Mouse (Mus musculus): ENCODE measurements around the gene Galnt18. TPM values are rescaled to one million over a fixed set of nuclear protein-coding genes. Genes with fewer than 3 reads are reported as not detected.

Galnt18 gene
- polyA plus RNA-seq, 1 experiment from 2014 or later, result 7.8 TPM

DNA sequence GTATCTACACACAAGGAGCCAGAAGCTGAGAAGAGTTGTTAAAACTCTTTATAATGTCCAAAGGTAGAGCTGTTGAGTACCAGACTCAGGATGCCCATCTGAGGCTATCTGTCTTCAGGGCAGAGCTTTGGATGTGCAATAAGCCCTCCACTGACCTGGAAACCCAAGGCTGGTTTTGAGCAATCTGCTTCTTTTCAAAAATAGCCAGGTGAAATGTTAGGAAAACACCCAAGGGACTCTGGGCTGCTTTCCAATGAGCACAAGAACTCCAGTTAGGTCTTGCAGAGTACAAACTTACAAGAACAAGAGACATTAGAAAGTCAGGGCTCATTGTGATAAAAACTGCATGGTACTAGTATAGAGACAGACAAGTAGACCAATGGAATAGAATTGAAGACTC lies 135.4 kb downstream of the Galnt18 start:
- Histone ChIP-seq H3K9me3 (ENCODE audit: control insufficient read depth) (no peaks in the 10 kb centered on the region), H3K36me3 (ENCODE audit: control insufficient read depth, insufficient read depth) (no peaks in the 10 kb centered on the region), H3K27ac (ENCODE audit: low read depth, low read length) (no peak overlapping the region), H3K27me3 (replicated peaks; ENCODE audit: control insufficient read depth, insufficient read depth, low read length) (no peaks in the 10 kb centered on the region), H3K4me1 (replicated peaks; ENCODE audit: control insufficient read depth, insufficient read depth, low read length) (no peaks in the 10 kb centered on the region), H3K9ac (ENCODE audit: low read depth, low read length) (no peak overlapping the region), H3K4me3 (ENCODE audit: low read depth, low read length) (no peak overlapping the region), H3K4me2 (replicated peaks; ENCODE audit: low read depth) (no peak overlapping the region)
- no peak for TF ChIP-seq CTCF (IDR thresholded peaks at IDR 0.05; ENCODE audit: low read depth)
- ATAC-seq, result no peak

DNA sequence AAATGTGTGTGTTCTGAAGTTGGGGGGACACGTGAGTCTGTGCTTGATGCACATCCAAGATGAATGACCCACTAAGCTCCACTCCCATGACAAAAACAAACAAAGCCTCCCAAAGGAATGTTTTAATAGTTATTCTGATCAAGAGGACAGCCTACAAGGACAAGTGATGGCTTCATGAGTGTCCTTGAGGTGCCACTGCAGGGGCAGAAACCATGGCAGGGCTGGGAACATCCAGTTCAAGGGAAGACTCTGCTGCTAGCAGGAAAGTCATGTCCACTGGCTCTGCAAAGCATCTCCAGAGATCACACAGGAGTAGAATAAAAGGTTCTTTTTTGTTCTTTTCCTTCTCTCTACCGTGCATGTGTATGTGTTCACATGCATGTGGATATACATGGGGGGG lies 140.9 kb downstream of the Galnt18 start:
- no peak for ATAC-seq
- Histone ChIP-seq H3K4me3 (ENCODE audit: low read depth, low read length) (no peak overlapping the region), H3K27me3 (replicated peaks; ENCODE audit: control insufficient read depth, insufficient read depth, low read length) (no peaks in the 10 kb centered on the region), H3K36me3 (ENCODE audit: control insufficient read depth, insufficient read depth) (no peaks in the 10 kb centered on the region; the same call in 1 of the 2 replicates), H3K9ac (ENCODE audit: low read depth, low read length) (no peak overlapping the region), H3K27ac (ENCODE audit: low read depth, low read length) (no peak overlapping the region), H3K4me2 (replicated peaks; ENCODE audit: low read depth) (no peak overlapping the region), H3K4me1 (replicated peaks; ENCODE audit: control insufficient read depth, insufficient read depth, low read length) (no peaks in the 10 kb centered on the region), H3K9me3 (ENCODE audit: control insufficient read depth) (no peaks in the 10 kb centered on the region)
- WGBS, result 63% methylated on average over 2 of the region's 2 CpGs
- TF ChIP-seq CTCF (IDR thresholded peaks at IDR 0.05; ENCODE audit: low read depth), result no peak

DNA sequence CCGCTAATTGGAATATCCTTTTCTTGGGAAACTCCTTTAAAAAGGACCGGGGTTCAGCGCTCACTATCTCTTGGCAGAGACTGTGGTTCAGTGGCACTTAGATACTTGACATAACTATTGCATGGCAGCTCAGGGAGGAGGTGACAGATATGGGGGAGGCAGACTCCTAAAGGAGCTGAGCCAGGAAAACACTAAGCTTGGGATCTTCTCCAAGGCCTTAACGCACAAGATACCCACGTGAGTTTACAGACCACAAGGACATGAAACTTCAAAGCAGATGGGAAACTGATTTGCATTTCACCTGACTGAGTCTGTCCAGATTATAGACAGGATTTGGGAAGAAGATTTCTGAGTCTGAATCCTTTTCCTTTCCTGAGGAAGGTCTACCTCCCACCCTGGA lies 141.3 kb downstream of the Galnt18 start:
- TF ChIP-seq CTCF (IDR thresholded peaks at IDR 0.05; ENCODE audit: low read depth), result no peak
- H3K4me3 ChIP-seq (ENCODE audit: low read depth, low read length), result no peak overlapping the region
- no peak for ATAC-seq
- no peak overlapping the region for H3K4me2 ChIP-seq (replicated peaks; ENCODE audit: low read depth)
- H3K27ac ChIP-seq (ENCODE audit: low read depth, low read length), result no peak overlapping the region
- 76% methylated on average over 5 of the region's 5 CpGs for WGBS
- no peak overlapping the region for H3K9ac ChIP-seq (ENCODE audit: low read depth, low read length)
- no peaks in the 10 kb centered on the region; the same call in 1 of the 2 replicates for H3K36me3 ChIP-seq (ENCODE audit: control insufficient read depth, insufficient read depth)
- no peaks in the 10 kb centered on the region for H3K9me3 ChIP-seq (ENCODE audit: control insufficient read depth)
- H3K27me3 ChIP-seq (replicated peaks; ENCODE audit: control insufficient read depth, insufficient read depth, low read length), result no peaks in the 10 kb centered on the region
- H3K4me1 ChIP-seq (replicated peaks; ENCODE audit: control insufficient read depth, insufficient read depth, low read length), result no peaks in the 10 kb centered on the region

DNA sequence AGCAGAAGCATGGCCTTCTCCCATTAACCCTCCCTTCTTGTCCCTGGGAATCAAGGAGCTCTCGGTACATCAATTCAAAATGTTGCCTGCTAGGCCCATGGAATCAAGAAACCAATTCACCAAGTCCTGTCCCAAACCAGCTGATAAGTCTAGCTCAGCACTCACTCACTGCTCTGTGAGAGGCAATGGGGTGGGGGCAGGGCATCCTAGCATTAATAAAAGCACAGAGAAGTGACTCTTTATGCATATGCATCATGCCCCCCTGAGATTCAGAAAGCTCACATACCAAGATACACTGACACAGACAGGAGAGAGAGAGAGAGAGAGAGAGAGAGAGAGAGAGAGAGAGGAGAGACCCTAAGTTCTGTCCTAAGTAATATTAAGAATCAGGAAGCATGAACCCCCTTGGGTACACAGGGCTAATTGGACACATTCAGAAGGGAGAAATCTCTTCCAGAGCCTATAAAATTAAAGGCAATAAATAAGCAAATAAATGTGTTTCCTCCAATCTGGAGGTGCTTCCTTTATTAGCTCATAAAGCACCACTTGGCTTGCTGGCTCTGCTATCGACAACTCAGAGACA lies 141.8 kb downstream of the Galnt18 start:
- WGBS, result 77% methylated on average over 2 of the region's 2 CpGs
- no peaks in the 10 kb centered on the region for H3K27me3 ChIP-seq (replicated peaks; ENCODE audit: control insufficient read depth, insufficient read depth, low read length)
- no peak overlapping the region for H3K4me3 ChIP-seq (ENCODE audit: low read depth, low read length)
- no peak overlapping the region for H3K27ac ChIP-seq (ENCODE audit: low read depth, low read length)
- no peaks in the 10 kb centered on the region for H3K9me3 ChIP-seq (ENCODE audit: control insufficient read depth)
- H3K9ac ChIP-seq (ENCODE audit: low read depth, low read length), result no peak overlapping the region
- ATAC-seq, result no peak
- no peak for TF ChIP-seq CTCF (IDR thresholded peaks at IDR 0.05; ENCODE audit: low read depth)
- H3K36me3 ChIP-seq (ENCODE audit: control insufficient read depth, insufficient read depth), result no peaks in the 10 kb centered on the region; the same call in 1 of the 2 replicates
- H3K4me1 ChIP-seq (replicated peaks; ENCODE audit: control insufficient read depth, insufficient read depth, low read length), result no peaks in the 10 kb centered on the region
- H3K4me2 ChIP-seq (replicated peaks; ENCODE audit: low read depth), result no peak overlapping the region

DNA sequence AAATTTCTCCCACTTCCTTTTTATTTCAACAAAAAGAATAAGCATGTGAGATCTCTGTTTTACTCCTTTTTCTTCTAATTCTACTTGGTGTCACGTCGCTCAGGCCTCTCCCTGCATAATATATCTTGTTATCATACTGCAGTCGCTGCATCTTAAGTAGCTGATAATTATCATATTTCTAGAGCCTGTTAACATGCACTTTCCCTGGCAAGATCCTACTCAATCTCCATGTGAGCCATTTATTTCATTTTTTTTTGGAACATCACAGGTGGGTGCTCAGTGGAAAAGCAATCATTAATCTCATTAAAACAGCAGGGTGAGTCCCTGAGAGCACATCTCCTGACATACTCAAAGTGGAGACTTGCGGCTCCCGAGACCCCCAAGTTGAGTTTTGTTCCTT lies 143.3 kb downstream of the Galnt18 start:
- H3K36me3 ChIP-seq (ENCODE audit: control insufficient read depth, insufficient read depth), result no peaks in the 10 kb centered on the region; the same call in 1 of the 2 replicates
- WGBS, result 92% methylated on average over 5 of the region's 5 CpGs
- no peak overlapping the region for H3K4me3 ChIP-seq (ENCODE audit: low read depth, low read length)
- H3K4me1 ChIP-seq (replicated peaks; ENCODE audit: control insufficient read depth, insufficient read depth, low read length), result no peaks in the 10 kb centered on the region
- H3K27ac ChIP-seq (ENCODE audit: low read depth, low read length), result no peak overlapping the region
- no peak overlapping the region for H3K4me2 ChIP-seq (replicated peaks; ENCODE audit: low read depth)
- no peaks in the 10 kb centered on the region for H3K9me3 ChIP-seq (ENCODE audit: control insufficient read depth)
- H3K9ac ChIP-seq (ENCODE audit: low read depth, low read length), result no peak overlapping the region
- ATAC-seq, result no peak
- H3K27me3 ChIP-seq (replicated peaks; ENCODE audit: control insufficient read depth, insufficient read depth, low read length), result no peaks in the 10 kb centered on the region
- no peak for TF ChIP-seq CTCF (IDR thresholded peaks at IDR 0.05; ENCODE audit: low read depth)

DNA sequence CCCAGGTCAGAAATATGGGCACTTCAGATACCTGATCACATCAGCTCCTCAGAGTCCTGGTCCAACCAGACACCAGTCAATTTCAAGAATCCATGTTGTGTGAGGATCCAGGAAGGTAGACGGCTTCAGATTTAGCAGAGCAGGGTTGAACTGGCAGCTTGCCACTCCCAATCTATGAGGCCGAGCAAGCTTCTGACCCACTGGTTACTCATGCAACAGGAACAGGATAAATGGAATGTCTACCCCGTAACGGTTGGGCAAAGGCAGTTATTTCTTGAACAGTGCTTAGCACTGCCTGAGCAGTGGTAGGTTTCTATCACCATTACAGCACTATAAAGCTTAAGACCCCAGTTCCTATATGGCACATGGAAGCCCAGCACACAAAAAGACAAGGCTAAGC lies 148.5 kb downstream of the Galnt18 start:
- Histone ChIP-seq H3K9ac (ENCODE audit: low read depth, low read length) (no peak overlapping the region), H3K36me3 (ENCODE audit: control insufficient read depth, insufficient read depth) (no peaks in the 10 kb centered on the region; the same call in 1 of the 2 replicates), H3K4me1 (replicated peaks; ENCODE audit: control insufficient read depth, insufficient read depth, low read length) (no peaks in the 10 kb centered on the region), H3K27ac (ENCODE audit: low read depth, low read length) (no peak overlapping the region), H3K27me3 (replicated peaks; ENCODE audit: control insufficient read depth, insufficient read depth, low read length) (no peaks in the 10 kb centered on the region), H3K4me2 (replicated peaks; ENCODE audit: low read depth) (no peak overlapping the region), H3K4me3 (ENCODE audit: low read depth, low read length) (no peak overlapping the region), H3K9me3 (ENCODE audit: control insufficient read depth) (no peaks in the 10 kb centered on the region)
- ATAC-seq, result no peak
- TF ChIP-seq CTCF (IDR thresholded peaks at IDR 0.05; ENCODE audit: low read depth), result no peak
- 65% methylated on average over 4 of the region's 4 CpGs for WGBS

DNA sequence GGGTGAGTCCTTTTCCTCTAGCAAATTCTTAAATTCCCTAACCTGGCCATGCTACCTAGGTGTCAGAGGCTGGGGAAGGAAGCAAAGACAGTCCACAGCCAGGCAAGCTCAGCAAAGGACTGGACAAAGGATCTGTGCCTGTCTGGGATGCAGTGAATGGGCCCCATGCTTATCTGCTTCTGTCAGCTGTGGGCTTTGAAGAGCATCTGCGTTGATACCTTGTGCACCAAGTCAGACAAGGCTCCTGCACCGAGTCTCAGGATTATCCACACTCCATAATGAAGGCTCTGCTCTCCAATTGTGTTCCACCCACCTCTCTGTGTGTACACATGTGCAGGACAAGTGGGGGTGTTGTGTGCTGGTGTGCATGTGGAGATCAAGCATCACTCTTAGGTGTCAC lies 153.5 kb downstream of the Galnt18 start:
- no peak for ATAC-seq
- WGBS, result 66% methylated on average over 2 of the region's 2 CpGs
- no peaks in the 10 kb centered on the region for H3K4me1 ChIP-seq (replicated peaks; ENCODE audit: control insufficient read depth, insufficient read depth, low read length)
- no peak overlapping the region for H3K27ac ChIP-seq (ENCODE audit: low read depth, low read length)
- no peak overlapping the region for H3K9ac ChIP-seq (ENCODE audit: low read depth, low read length)
- H3K27me3 ChIP-seq (replicated peaks; ENCODE audit: control insufficient read depth, insufficient read depth, low read length), result no peaks in the 10 kb centered on the region
- no peaks in the 10 kb centered on the region for H3K9me3 ChIP-seq (ENCODE audit: control insufficient read depth)
- H3K4me3 ChIP-seq (ENCODE audit: low read depth, low read length), result no peak overlapping the region
- H3K4me2 ChIP-seq (replicated peaks; ENCODE audit: low read depth), result no peak overlapping the region
- no peak for TF ChIP-seq CTCF (IDR thresholded peaks at IDR 0.05; ENCODE audit: low read depth)
- no peaks in the 10 kb centered on the region for H3K36me3 ChIP-seq (ENCODE audit: control insufficient read depth, insufficient read depth)

Data from intestine, postnatal 0 days (tissue).